Mouse (Mus musculus) mouse trophoblast stem cell (cell line): ENCODE data around the gene Adcy1.

Experiments used
- in situ Hi-C, 2 experiments: fragments of 300-500 bp; cut with MseI, MboI; formaldehyde crosslinking; loops; 2 replicates in 1 of 2; 3 replicates in 1 of 2; pipeline ENCODE4 v1.15.1; 2025

Adcy1 gene

GRCm38 (mm10) chr11:7063001-7063584 lies at the start of gene Adcy1:
Gene Adcy1 (plus strand): TSS chr11:7063489.
- in situ Hi-C loops, result no loop called here

- in situ Hi-C loops, result no loop called here
Measured at GRCm38 (mm10) chr11:7016907-7017306, 46.4 kb upstream of the Adcy1 start.

GRCm38 (mm10) chr11:7018078-7018477 lies 45.2 kb upstream of the Adcy1 start:
- in situ Hi-C loops, result no loop called here

GRCm38 (mm10) chr11:7019006-7019525 lies 44.2 kb upstream of the Adcy1 start:
- in situ Hi-C loops, result no loop called here

DNA sequence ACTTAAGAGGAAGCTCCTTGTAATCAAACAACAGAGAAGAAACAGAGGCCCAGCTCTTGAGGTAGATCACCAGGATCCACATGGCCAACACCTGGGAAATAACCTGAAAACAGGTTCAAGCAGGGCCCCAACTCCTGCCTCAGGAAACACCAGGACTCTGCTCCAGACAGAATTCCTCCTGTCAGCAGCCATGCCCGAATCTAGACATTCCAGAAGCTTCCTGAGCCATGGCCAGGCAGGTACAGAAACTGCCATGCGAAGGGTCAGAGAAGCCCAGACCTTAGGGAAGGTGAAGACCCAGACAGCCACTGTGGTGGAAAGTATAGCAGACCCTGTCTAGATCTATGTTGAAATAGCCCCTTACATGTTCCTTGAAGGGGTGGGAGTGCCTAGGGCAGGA lies 30.2 kb upstream of the Adcy1 start:
- in situ Hi-C loops, result no loop called here

DNA sequence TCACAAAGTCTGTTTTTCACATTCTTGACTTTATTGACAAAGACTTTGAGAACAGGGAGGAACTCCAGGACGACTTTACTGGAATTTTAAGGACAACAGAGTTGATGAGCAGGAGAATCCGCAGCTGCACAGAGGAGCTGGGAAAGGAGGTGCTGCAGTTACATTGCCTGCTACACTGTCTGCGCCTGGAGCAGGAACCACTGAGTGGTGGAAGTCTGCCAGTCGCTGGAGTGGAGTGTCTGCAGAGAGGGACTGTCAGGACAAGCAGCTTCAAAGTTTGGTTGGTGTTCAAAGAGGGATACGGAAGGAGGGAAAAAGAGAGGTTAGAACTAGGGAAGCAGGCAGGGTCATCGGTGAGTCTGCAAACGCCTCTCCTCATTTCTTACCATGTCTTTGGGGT lies 23.6 kb upstream of the Adcy1 start:
- in situ Hi-C loops, result no loop called here

- in situ Hi-C loops, result no loop called here
Measured at GRCm38 (mm10) chr11:7040801-7041200, 22.5 kb upstream of the Adcy1 start.

GRCm38 (mm10) chr11:7047176-7047575 lies 16.1 kb upstream of the Adcy1 start:
- in situ Hi-C loops, result no loop called here

DNA sequence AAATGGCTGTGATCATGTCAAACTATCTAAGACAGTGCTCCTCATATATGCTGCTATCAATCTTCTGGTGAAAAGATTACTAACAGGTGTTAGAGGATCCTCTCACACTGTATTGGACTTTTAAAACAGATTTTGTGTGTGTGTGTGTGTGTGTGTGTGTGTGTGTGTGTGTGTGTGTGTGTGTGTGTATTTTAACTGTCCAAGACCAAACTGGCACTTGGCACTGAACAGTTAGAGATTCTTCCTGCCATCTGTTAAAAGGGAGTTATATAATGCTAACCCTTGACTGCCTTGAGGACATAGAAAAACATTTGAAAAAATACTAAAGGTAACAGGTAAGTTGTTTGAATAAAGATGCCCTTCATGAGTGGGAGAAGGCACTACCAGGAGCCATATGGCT lies 15.7 kb upstream of the Adcy1 start:
- in situ Hi-C loops, result no loop called here

DNA sequence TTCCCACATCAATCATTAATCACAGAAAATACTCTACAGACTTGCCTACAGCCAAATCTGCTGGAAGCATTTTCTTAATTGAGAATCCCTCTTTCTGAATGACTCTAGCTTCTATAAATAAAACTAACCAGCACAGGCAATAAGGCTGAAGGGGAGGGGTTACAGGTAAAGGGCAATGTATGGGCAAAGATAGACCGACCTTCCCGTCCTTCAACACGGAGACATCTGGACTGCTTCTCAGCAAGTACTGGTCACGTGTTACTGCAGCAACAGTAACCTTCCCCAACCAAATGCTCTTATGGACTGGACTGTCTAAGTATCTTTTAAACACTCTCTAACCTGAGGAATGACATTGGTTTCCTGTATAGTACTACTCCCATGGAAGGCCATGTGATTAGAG lies 9.6 kb upstream of the Adcy1 start:
- in situ Hi-C loops, result no loop called here

GRCm38 (mm10) chr11:7054662-7055265 lies 8.5 kb upstream of the Adcy1 start:
- in situ Hi-C loops, result no loop called here

DNA sequence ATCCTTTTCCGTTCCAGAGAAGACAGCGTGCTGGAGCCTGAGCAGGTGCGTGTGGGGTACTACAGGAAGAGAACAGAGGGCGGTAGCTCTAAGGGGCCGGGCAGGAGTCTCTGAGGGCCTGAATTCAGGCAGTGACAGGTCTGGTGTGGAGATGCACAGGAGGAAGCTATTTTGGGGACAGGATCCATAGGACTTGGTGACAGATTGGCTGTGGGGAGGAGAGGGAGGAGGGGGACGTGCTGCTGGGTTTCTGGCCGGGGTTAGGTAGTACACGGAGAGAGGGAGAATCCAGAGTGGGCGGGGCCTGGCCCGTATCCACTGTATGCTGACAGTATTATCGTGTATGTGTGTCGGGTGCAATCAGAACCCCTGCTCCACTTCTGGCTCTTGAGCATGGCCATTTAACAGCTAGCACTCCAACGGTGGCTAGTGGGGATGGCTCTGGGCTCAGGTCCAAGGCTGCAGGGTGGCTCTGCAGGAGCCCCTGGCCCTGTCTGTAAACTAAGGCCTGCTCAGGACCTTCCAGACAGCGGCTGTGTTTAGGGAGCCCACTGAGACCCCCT lies 7.8 kb upstream of the Adcy1 start:
- in situ Hi-C loops, result no loop called here

- in situ Hi-C loops, result no loop called here
Measured at GRCm38 (mm10) chr11:7056121-7056520, 7.2 kb upstream of the Adcy1 start.

- in situ Hi-C loops, result no loop called here
Measured at GRCm38 (mm10) chr11:7057781-7058180, 5.5 kb upstream of the Adcy1 start.

DNA sequence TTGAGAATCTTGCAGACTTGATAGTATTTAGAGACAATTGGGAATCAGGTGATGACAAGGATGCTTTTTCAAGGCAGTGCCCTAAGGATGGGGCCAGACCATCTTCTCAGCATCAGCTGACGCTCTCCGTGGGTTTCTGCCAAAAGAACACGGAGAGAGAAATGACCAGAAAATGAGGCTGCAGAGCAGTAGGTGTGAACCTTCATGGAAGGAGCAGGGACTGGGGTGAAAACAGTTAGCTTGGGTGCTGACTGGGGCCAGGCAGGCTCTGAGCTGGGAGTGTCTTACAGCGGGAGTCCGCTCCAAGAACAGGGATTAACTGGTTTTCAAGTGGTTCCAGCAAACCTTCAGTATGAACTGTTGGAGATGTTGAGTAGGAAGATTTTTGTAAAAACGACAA lies 1.3 kb upstream of the Adcy1 start:
- in situ Hi-C loops, result no loop called here

DNA sequence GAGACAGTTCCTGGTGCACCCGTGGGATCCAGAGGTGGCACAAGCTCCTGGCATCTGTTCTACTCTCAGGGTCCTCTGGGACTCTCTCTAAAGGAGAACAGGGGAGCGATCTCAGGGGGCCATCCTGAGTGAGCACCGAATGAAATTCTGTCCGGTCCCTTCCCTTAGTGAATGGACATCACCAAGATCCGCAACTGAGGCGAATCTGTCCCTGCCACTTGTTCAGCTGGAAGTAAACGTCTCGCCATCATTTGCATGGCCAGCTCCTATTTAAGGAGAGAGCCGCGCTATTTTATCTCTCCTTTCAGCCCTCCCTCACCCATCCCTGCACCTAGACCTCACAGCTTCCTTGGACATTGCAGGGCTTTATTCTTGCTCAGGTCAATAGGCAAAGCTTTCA lies 723 bp upstream of the Adcy1 start:
- in situ Hi-C loops, result no loop called here

DNA sequence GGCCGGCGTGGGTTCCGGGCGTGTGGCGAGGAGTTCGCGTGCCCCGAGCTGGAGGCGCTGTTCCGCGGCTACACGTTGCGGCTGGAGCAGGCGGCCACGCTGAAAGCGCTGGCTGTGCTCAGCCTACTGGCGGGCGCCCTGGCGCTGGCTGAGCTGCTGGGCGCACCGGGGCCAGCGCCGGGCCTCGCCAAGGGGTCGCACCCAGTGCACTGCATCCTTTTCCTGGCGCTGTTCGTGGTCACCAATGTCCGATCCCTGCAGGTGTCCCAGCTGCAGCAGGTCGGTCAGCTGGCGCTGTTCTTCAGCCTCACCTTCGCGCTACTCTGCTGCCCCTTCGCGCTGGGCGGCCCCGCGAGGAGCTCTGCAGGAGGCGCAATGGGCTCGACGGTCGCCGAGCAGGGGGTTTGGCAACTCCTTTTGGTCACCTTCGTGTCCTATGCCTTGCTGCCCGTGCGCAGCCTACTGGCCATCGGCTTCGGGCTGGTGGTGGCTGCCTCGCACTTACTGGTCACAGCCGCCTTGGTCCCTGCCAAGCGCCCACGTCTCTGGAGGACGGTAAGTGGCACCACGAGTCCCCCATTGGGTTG lies 485 bp downstream of the Adcy1 start:
- in situ Hi-C loops, result no loop called here

DNA sequence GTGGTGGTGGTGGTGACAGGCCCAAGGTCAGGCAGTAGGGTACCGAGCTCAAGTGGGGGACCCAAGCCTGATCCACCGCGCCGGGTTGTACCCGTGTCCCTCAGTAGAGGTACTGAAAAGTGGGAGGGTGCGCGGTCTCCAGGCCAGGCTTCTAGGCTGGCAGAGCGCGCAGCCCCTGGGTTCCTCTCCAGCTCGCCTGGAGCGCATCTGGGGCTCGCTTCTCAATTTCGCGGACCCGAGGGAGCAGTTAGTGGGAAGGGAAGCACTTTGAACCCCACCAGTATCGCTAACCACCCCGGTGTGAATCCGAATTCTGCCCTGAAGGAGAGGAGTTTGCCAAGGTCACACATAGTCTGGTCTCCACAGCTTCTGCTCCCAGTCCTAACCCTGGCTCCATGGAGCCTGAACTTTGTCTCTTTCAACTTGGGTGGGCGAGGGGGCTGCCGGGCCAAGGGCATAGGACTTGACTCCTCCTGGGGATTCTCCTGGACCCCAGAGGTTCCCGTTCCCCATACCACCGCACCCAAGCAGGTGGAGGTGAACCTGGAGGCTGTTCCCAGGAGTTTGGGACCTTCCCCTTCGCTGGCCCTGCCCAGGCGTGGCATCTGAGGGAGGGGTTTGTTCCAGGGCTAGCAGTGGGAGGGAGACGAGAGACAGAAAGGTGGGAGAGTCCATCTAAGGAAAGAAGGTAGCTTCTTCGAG lies 1.3 kb downstream of the Adcy1 start:
- in situ Hi-C loops, result no loop called here

GRCm38 (mm10) chr11:7065388-7065787 lies 2.1 kb downstream of the Adcy1 start:
- in situ Hi-C loops, result no loop called here

- in situ Hi-C loops, result no loop called here
Measured at GRCm38 (mm10) chr11:7065876-7066275, 2.6 kb downstream of the Adcy1 start.

DNA sequence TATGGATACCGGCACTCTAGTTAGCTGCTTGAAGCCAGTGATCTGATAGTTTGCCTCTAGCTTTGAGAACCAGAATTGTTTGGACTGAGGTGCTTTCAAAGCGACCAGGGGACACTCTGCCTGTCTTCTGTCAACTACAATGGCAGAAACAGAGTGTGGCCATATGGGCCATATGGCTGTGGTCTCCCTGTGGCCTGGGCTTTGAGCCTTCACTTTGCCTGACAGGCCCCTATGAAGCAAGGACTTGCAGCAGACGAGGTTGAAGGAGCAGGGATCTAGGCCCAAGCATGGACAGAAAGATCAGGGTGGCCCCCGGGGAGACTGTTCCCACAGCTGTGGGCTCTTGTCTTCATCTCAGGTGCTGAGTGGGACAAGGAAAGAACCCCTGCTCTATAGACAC lies 4.0 kb downstream of the Adcy1 start:
- in situ Hi-C loops, result no loop called here

DNA sequence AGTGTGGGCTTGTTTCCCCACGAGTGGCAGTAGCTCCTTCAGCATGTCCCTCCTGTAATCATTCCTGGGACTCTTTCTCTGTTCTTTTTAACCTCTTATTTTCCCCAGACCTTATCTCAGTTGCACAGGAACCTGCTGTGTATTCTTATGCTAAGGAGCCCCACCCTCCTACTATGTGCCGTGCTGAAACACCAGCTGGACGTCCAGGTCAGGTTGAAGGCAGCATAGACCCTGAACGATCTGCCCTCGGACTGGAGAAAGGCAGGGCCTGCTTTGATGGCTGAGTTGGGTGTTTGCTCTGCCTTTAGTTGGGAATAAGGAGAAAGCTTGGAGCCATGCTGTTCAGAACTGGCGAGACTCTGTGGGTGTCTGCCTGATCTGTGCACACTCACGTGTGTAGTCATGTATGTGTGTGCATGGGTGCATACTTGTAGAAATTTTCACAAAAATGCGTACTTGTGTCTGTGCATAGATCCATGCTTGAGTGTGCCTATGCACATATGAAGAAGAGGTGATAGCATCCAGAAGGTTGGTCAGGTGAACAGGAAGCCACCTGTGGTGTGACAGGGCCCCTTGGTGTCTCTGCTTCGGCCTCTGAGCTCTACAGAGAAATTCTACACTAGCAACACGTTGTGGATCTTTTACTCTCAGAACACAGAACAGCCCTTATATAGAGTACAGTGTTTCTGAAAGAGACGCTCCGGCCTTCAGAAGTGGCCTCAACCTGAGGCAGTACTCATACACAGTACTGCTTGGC lies 5.4 kb downstream of the Adcy1 start:
- in situ Hi-C loops, result no loop called here
